Mouse (Mus musculus) liver, embryonic 11.5 days (tissue): ENCODE data around the gene Fgf14. TPM values are rescaled to one million over a fixed set of nuclear protein-coding genes. Genes with fewer than 3 reads are reported as not detected.

ENCODE experiments used
- ATAC-seq: fragments of 200-750 bp; cut with Nextera tagmentation; replicated peaks from 2 replicates; pipeline ENCODE4 v1.8.0; 2017; ENCODE audit warnings: moderate number of reproducible peaks, mild to moderate bottlenecking, moderate TSS enrichment, moderate library complexity; ENCODE audit not compliant: low FRiP score
- DNase-seq: peaks from one replicate; pipeline ENCODE4 v3.0.0-alpha.2; 2017; ENCODE audit warnings: low spot score
- H3K27ac ChIP-seq: fragments of 300-500 bp; sonication (generic); 2 replicates; pipeline ENCODE4 v1.5.1; 2014; ENCODE audit warnings: mild to moderate bottlenecking, low read depth, low read length, control low read depth
- H3K27me3 ChIP-seq: fragments of 300-500 bp; sonication (generic); replicated peaks from 2 replicates; pipeline ENCODE4 v1.6.1; 2014; ENCODE audit warnings: low read length, mixed read lengths; ENCODE audit not compliant: control insufficient read depth, insufficient read depth
- H3K36me3 ChIP-seq: fragments of 300-500 bp; sonication (generic); 2 replicates; pipeline ENCODE4 v1.6.1; 2014; ENCODE audit warnings: mild to moderate bottlenecking, low read length, moderate library complexity, mixed read lengths; ENCODE audit not compliant: control insufficient read depth, insufficient read depth
- H3K4me1 ChIP-seq: fragments of 300-500 bp; sonication (generic); replicated peaks from 2 replicates; pipeline ENCODE4 v1.6.1; 2014; ENCODE audit warnings: low read length, mixed read lengths; ENCODE audit not compliant: control insufficient read depth, insufficient read depth
- H3K4me2 ChIP-seq: fragments of 300-500 bp; sonication (generic); 2 replicates; pipeline ENCODE4 v1.6.1; 2014; ENCODE audit warnings: mild to moderate bottlenecking, control low read depth, moderate library complexity
- H3K4me3 ChIP-seq: fragments of 300-500 bp; sonication (generic); 2 replicates; pipeline ENCODE4 v1.5.1; 2014; ENCODE audit warnings: low read depth, low read length, control low read depth
- H3K9ac ChIP-seq: fragments of 300-500 bp; sonication (generic); 2 replicates; pipeline ENCODE4 v1.6.1; 2014; ENCODE audit warnings: low read depth, low read length, control low read depth
- H3K9me3 ChIP-seq: fragments of 300-500 bp; sonication (generic); 2 replicates; pipeline ENCODE4 v1.6.1; 2016; ENCODE audit warnings: low read length, inconsistent platforms, mixed read lengths; ENCODE audit not compliant: control insufficient read depth
- WGBS: fragments of 180-500 bp; shearing (Covaris S2); extraction: QIAGEN DNeasy Blood & Tissue Kit; methylation state at CpG from one replicate; pipeline ENCODE4 v1.1.7; 2014; 5-methylcytosine and 5-hydroxymethylcytosine counted together
- polyA plus RNA-seq: library from polyadenylated mRNA; unstranded; fragments of >200 nt; fragmentation: Nextera tagmentation; extraction: Ambion mirVana; gene quantifications from 2 replicates; pipeline ENCODE4 v1.2.1, GENCODE M21; 2014

Fgf14 gene
- polyA plus RNA-seq, 1 experiment from 2014 or later = 0.22 TPM

DNA sequence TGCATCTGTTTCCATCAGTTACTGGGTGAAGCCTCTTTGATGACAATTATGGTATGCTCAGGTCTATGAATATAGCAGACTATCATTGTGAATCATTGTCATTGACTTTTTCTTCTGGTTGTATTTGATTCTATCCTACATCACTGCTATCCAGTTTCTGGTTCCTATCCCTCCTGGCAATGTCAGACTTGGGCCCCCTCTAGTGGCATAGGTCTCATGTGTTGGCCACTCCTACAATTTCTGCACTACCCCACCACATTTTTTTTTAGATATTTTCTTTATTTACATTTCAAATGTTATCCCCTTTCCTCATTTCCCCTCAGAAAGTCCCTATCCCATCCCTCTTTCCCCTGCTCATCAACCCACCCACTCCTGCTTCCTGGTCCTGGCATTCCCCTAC lies 409.9 kb downstream of the Fgf14 start:
- no peaks in the 10 kb centered on the region for H3K36me3 ChIP-seq
- ATAC-seq (no peak), DNase-seq (no peak)
- no peak overlapping the region for H3K4me3 ChIP-seq
- no peak overlapping the region for H3K4me2 ChIP-seq
- H3K9ac ChIP-seq = no peak overlapping the region
- no peak overlapping the region for H3K27ac ChIP-seq
- H3K27me3 ChIP-seq = no peaks in the 10 kb centered on the region
- no peaks in the 10 kb centered on the region for H3K4me1 ChIP-seq
- H3K9me3 ChIP-seq = no peaks in the 10 kb centered on the region

DNA sequence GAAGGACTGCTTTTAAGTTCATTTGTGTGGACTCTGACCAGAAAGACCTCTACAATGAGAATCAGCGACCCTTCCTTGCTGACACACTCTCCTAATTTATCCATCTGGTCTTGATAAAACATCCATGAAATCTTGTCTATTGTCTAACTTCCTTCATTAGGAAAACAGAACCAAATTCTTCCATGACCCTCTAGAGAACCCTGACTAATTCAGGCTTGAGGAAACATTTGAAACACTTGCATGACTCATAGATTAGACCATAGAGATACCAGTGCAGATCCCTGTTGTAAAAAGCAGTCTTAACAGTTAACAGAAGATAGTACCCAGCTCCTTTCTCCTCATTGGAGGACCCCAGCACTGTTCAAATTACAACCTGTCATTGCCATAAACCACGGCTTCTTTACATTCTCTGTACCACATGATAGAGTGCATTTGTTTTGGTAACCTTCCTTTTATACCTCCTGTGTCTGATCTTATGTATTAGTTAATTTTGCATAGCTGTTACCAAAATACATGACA lies 412.3 kb downstream of the Fgf14 start:
- Histone ChIP-seq H3K27me3 (no peaks in the 10 kb centered on the region), H3K36me3 (no peaks in the 10 kb centered on the region), H3K9me3 (no peaks in the 10 kb centered on the region), H3K4me2 (no peak overlapping the region), H3K9ac (no peak overlapping the region), H3K27ac (no peak overlapping the region), H3K4me3 (no peak overlapping the region), H3K4me1 (no peaks in the 10 kb centered on the region)
- WGBS = 51% methylated on average over 2 of the region's 2 CpGs
- DNase-seq (no peak), ATAC-seq (no peak)

DNA sequence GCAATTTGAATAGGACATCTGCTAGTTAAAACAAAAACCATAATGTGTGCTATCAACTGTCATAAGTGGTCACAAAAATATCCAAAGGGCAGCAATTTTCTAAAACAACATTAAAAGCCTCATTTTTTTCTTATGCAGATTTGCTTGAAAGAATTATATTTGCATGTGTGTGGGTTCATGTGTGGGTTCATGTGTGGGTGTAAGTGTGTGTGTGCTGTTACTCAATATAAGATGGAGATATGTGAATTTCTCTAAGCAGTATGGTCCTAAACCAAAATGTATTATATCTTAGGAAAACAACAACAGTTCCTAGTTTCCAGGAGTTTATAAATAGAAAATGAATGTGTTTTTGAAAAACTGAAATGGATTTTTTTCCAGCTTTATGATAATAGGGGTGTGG lies 413.7 kb downstream of the Fgf14 start:
- Histone ChIP-seq H3K36me3 (no peaks in the 10 kb centered on the region), H3K9me3 (no peaks in the 10 kb centered on the region), H3K4me2 (no peak overlapping the region), H3K4me1 (no peaks in the 10 kb centered on the region), H3K4me3 (no peak overlapping the region), H3K27me3 (no peaks in the 10 kb centered on the region), H3K9ac (no peak overlapping the region), H3K27ac (no peak overlapping the region)
- DNase-seq (no peak), ATAC-seq (no peak)

DNA sequence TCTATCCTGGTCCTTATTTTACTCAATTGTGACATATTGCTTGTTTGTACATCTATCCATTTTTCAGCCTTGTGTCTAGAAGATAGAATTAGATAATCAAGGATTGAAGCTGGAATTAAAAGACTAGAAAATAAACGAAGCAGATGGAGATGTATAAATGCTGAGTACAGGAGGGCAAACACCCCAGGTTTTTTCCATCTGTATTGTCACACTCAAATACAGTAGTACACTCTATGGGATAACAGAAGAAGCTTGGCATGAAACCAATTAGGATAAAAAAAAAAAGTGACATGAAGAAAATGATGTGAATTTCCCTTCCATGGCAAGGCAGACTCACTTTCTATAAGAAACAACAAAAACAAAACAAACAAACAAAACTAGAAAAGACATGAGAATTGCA lies 429.4 kb downstream of the Fgf14 start:
- DNase-seq = no peak
- H3K4me1 ChIP-seq = no peaks in the 10 kb centered on the region
- no peak overlapping the region for H3K9ac ChIP-seq
- no peaks in the 10 kb centered on the region for H3K27me3 ChIP-seq
- no peaks in the 10 kb centered on the region for H3K36me3 ChIP-seq
- no peak for ATAC-seq
- no peak overlapping the region for H3K27ac ChIP-seq
- no peaks in the 10 kb centered on the region for H3K9me3 ChIP-seq
- WGBS = 52% methylated on average over 1 of the region's 1 CpGs
- no peak overlapping the region for H3K4me2 ChIP-seq
- H3K4me3 ChIP-seq = no peak overlapping the region

DNA sequence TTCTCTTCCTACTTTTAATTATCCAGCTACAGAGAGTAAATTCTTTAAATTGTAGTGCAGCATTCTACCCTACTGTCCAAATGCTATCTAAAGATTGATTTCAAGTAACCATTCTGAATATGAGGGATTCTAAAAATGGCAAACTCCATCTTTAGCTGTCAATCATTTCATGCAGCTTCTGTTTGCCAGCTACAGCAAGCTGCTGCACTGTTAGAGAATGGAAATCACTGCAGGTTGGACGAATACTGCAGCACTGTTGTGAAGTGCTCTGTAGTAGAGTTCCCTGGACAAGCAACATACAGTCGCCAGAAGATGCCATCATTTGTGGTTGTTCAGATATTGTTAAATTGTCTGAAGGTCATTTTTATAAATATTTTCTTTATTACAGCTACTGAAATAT lies 453.5 kb downstream of the Fgf14 start:
- WGBS = 50% methylated on average over 2 of the region's 2 CpGs
- Histone ChIP-seq H3K9me3 (no peaks in the 10 kb centered on the region), H3K9ac (no peak overlapping the region), H3K4me3 (no peak overlapping the region), H3K27me3 (no peaks in the 10 kb centered on the region), H3K36me3 (no peaks in the 10 kb centered on the region), H3K4me2 (no peak overlapping the region), H3K27ac (no peak overlapping the region), H3K4me1 (no peaks in the 10 kb centered on the region)
- DNase-seq (no peak), ATAC-seq (no peak)

DNA sequence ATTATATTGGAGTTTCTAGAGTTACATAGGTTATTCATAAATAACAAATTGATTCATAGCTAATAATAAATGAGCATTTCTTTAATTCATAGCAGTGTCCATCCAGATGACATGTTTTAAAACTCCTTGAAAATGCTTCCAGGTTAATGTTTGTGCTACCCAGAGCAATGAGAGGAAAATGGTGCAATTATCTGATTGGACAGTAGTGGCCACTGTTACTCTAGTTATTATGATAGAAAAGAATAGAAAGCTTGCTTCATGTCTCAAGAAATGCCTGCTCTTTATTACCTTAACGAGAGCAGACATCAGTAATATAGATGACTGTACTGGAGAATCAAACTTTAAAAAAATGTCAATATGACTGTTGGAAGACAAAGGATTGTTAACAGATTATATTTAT lies 454.5 kb downstream of the Fgf14 start:
- 39% methylated on average over 1 of the region's 1 CpGs for WGBS

DNA sequence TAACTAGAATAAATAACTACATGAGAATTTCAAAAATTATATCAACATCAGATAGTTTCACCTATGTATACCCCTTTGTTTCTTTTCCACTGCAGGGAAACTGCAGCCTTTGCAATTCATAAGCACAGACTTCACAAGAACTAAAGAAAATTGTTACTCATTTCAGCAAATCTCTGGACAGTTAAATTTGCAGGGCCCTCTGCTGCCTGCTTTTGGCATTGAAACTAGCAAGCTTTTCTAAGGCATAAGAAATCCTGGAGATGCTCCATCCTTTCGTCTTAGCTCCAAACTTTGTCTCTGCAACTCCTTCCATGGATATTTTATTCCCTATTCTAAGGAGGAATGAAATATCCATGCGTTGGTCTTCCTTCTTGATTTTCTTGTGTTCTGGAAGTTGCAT lies 455.9 kb downstream of the Fgf14 start:
- no peak overlapping the region for H3K4me2 ChIP-seq
- ATAC-seq = no peak
- H3K36me3 ChIP-seq = no peaks in the 10 kb centered on the region
- no peak overlapping the region for H3K9ac ChIP-seq
- no peaks in the 10 kb centered on the region for H3K9me3 ChIP-seq
- H3K4me3 ChIP-seq = no peak overlapping the region
- DNase-seq = no peak
- no peak overlapping the region for H3K27ac ChIP-seq
- H3K4me1 ChIP-seq = no peaks in the 10 kb centered on the region
- 65% methylated on average over 2 of the region's 2 CpGs for WGBS
- no peaks in the 10 kb centered on the region for H3K27me3 ChIP-seq

More for the DNA sequence above, 454.5 kb downstream of the Fgf14 start:
- Histone ChIP-seq H3K4me1 (no peaks in the 10 kb centered on the region), H3K9ac (no peak overlapping the region), H3K4me3 (no peak overlapping the region), H3K27me3 (no peaks in the 10 kb centered on the region), H3K9me3 (no peaks in the 10 kb centered on the region), H3K4me2 (no peak overlapping the region), H3K36me3 (no peaks in the 10 kb centered on the region), H3K27ac (no peak overlapping the region)
- no peak for ATAC-seq
- DNase-seq = no peak

DNA sequence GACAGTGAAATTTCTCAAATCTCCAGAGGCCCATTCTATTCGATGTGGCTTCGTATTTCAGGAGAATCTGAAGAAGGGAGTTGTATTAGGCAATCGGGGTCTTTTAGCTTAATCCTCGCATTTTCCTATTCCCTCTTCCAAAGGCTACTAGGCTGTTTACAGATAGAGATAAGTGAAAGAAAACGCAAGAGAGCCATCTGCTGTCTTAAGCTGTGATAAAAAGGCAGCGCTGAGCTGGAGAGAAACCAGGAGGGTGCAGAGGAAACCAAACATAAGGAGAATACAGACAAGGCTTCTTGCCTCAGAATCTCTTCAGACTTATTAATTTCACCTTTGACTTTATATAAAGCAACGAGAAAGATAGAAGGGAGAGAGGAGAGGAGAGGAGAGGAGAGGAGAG lies 481.1 kb downstream of the Fgf14 start:
- Histone ChIP-seq H3K9ac (no peak overlapping the region), H3K27me3 (peaks cover 21% of the 10 kb centered on the region), H3K36me3 (no peaks in the 10 kb centered on the region), H3K4me3 (no peak overlapping the region), H3K4me2 (no peak overlapping the region), H3K9me3 (no peaks in the 10 kb centered on the region), H3K4me1 (no peaks in the 10 kb centered on the region), H3K27ac (no peak overlapping the region)
- DNase-seq (no peak), ATAC-seq (no peak)
- 18% methylated on average over 7 of the region's 7 CpGs for WGBS

DNA sequence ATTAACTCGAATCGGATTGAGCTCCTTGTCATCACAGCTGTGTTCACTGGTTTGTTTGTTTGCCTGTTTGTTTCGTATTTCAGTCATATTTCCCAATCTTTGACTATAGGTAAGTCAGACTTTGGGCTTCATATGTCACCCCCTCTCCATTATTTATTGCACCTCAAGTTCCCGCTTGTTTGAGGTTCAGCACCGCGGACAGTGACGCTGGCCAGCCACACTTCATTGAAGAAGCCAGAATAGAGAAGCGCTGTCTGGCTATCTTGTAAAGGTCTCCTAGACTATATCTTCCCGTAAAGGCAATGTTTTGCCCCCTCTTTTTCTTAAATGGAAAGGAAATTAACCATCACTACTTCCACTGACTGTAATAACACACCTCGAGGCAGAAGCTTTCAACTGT lies 481.6 kb downstream of the Fgf14 start:
- Histone ChIP-seq H3K27ac (no peak overlapping the region), H3K27me3 (peaks cover 21% of the 10 kb centered on the region), H3K36me3 (no peaks in the 10 kb centered on the region), H3K4me3 (no peak overlapping the region), H3K4me1 (no peaks in the 10 kb centered on the region), H3K9ac (no peak overlapping the region), H3K9me3 (no peaks in the 10 kb centered on the region), H3K4me2 (no peak overlapping the region)
- ATAC-seq (no peak), DNase-seq (peak; percentile 32)
- 28% methylated on average over 10 of the region's 10 CpGs for WGBS
